Mouse (Mus musculus) MEL (cell line): ENCODE measurements around the gene Gm49359. TPM values are rescaled to one million over a fixed set of nuclear protein-coding genes. Genes with fewer than 3 reads are reported as not detected.
"Not testable (repeated sequence)": the region's sequence is repeated elsewhere in the genome, so short reads cannot be mapped to it uniquely, and the experiment has no call there.

Source experiments
- DNase-seq: peaks from one replicate; pipeline ENCODE4 v3.0.0; 2011; ENCODE audit warnings: low read depth, low spot score
- H3K27ac ChIP-seq: 2 replicates; pipeline ENCODE4 v1.5.1; 2012; ENCODE audit warnings: low read depth, mild to moderate bottlenecking, control low read depth, low read length, moderate library complexity; ENCODE audit not compliant: control insufficient read depth
- H3K27me3 ChIP-seq, 2 experiments: fragments of 150-350 bp in 1 of 2; sonication (generic) in 1 of 2; 2 replicates each; pipeline ENCODE4 v1.6.1; 2012; ENCODE audit warnings: low read length in 2 of 2, mild to moderate bottlenecking in 2 of 2, improper control_type of control experiment in 1 of 2, moderate library complexity in 1 of 2; ENCODE audit not compliant: insufficient read depth in 2 of 2, control insufficient read depth in 1 of 2
- H3K36me3 ChIP-seq, 2 experiments: 2 replicates each; pipeline ENCODE4 v1.6.1; 2012 to 2014; ENCODE audit warnings: low read length in 2 of 2, improper control_type of control experiment in 1 of 2, inconsistent platforms in 1 of 2, mild to moderate bottlenecking in 1 of 2; ENCODE audit not compliant: insufficient read depth in 2 of 2, control insufficient read depth in 1 of 2
- H3K4me1 ChIP-seq, 2 experiments: fragments of 150-350 bp in 1 of 2; sonication (generic) in 1 of 2; 2 replicates each; pipeline ENCODE4 v1.6.1; 2012; ENCODE audit warnings: low read length in 2 of 2, improper control_type of control experiment in 1 of 2, mild to moderate bottlenecking in 1 of 2; ENCODE audit not compliant: insufficient read depth in 2 of 2, control insufficient read depth in 1 of 2
- H3K4me3 ChIP-seq, 2 experiments: fragments of 150-350 bp in 1 of 2; sonication (generic) in 1 of 2; 2 replicates each; pipeline ENCODE4 v1.5.1; 2012; ENCODE audit warnings: low read depth in 2 of 2, low read length in 2 of 2, mild to moderate bottlenecking in 2 of 2, moderate library complexity in 2 of 2, control low read depth in 1 of 2, improper control_type of control experiment in 1 of 2; ENCODE audit not compliant: control insufficient read depth in 1 of 2, insufficient read depth in 1 of 2
- H3K79me2 ChIP-seq: 2 replicates; pipeline ENCODE4 v1.6.1; 2012; ENCODE audit warnings: mild to moderate bottlenecking, low read length, moderate library complexity; ENCODE audit not compliant: control insufficient read depth, poor library complexity, insufficient read depth
- H3K9ac ChIP-seq: 2 replicates; pipeline ENCODE4 v1.6.1; 2012; ENCODE audit warnings: low read depth, mild to moderate bottlenecking, control low read depth, low read length, moderate library complexity; ENCODE audit not compliant: control insufficient read depth, poor library complexity, severe bottlenecking
- H3K9me3 ChIP-seq: fragments of 150-350 bp; sonication (generic); replicated peaks from 2 replicates; pipeline ENCODE4 v1.6.1; 2012; ENCODE audit warnings: mild to moderate bottlenecking, low read length, improper control_type of control experiment, moderate library complexity; ENCODE audit not compliant: insufficient read depth
- CHD2 ChIP-seq: IDR thresholded peaks from 2 replicates; pipeline ENCODE4 v1.6.1; 2011; ENCODE audit warnings: low read length, improper control_type of control experiment
- ELF1 ChIP-seq: IDR thresholded peaks from 2 replicates; pipeline ENCODE4 v1.6.1; 2014; ENCODE audit warnings: low read depth, mild to moderate bottlenecking, inconsistent platforms, low read length, improper control_type of control experiment, moderate library complexity
- HCFC1 ChIP-seq: IDR thresholded peaks from 2 replicates; pipeline ENCODE4 v1.6.1; 2012; ENCODE audit warnings: low read depth, mild to moderate bottlenecking, inconsistent platforms, low read length, improper control_type of control experiment, moderate library complexity
- NELFE ChIP-seq: IDR thresholded peaks from 2 replicates; pipeline ENCODE4 v1.6.1; 2011; ENCODE audit warnings: low read depth, low read length, improper control_type of control experiment
- POLR2A ChIP-seq, 2 experiments: IDR thresholded peaks; 2 replicates each; pipeline ENCODE4 v1.6.1; 2011 to 2012; ENCODE audit warnings: low read length in 2 of 2, mild to moderate bottlenecking in 2 of 2, control low read depth in 1 of 2, improper control_type of control experiment in 1 of 2, low read depth in 1 of 2, moderate library complexity in 1 of 2; ENCODE audit not compliant: control insufficient read depth in 1 of 2, insufficient read depth in 1 of 2, poor library complexity in 1 of 2
- RCOR1 ChIP-seq: IDR thresholded peaks from 2 replicates; pipeline ENCODE4 v1.6.1; 2012; ENCODE audit warnings: low read depth, mild to moderate bottlenecking, inconsistent platforms, low read length, improper control_type of control experiment
- SIN3A ChIP-seq: IDR thresholded peaks from 2 replicates; pipeline ENCODE4 v1.6.1; 2012; ENCODE audit warnings: low read length, improper control_type of control experiment, inconsistent platforms
- TBP ChIP-seq: IDR thresholded peaks from 2 replicates; pipeline ENCODE4 v1.8.0; 2011; ENCODE audit warnings: low read depth, low read length, improper control_type of control experiment
- polyA plus RNA-seq, 2 experiments: library from polyadenylated mRNA; stranded (reverse) in 1 of 2; unstranded in 1 of 2; fragments of >175 nt in 1 of 2; fragments of >200 nt in 1 of 2; gene quantifications; 2 replicates each; pipeline versions ENCODE4 v1.2.1 to v1.2.4; 2012; ENCODE audit warnings: low replicate concordance in 2 of 2, low read depth in 1 of 2; ENCODE audit not compliant: insufficient read length in 2 of 2, insufficient read depth in 1 of 2, missing spikeins in 1 of 2
- total RNA-seq: library from RNA; depleted of rRNA; stranded (reverse); fragments of 300-350 nt; gene quantifications from 2 replicates; pipeline ENCODE4 v1.2.3, GENCODE M21; 2012; rRNA removed

Gm49359 gene
- total RNA-seq (3.5 TPM in 2 replicates), polyA plus RNA-seq (100 to 1,000 TPM in 1 of 2 experiments, 1 to 10 TPM in 1; 5.2 to 144 TPM)

- not testable (repeated sequence) for H3K27me3 ChIP-seq, H3K4me1 ChIP-seq, H3K36me3 ChIP-seq, H3K9me3 ChIP-seq, H3K79me2 ChIP-seq
- DNase-seq: peak; percentile 96
- TF ChIP-seq POLR2A (IDR thresholded peaks at IDR 0.05; ENCODE audit: control insufficient read depth in 1 of 2, insufficient read depth in 1 of 2, low read depth in 1 of 2, low read length in 2 of 2, poor library complexity in 1 of 2) (peak; percentile 44 to 60; a peak in 2 of 4 replicates), RCOR1 (peak; percentile 40; the same call in 1 of the 2 replicates), CHD2 (peak; percentile 67), NELFE (peak; percentile 55), SIN3A (peak; percentile 67), ELF1 (peak; percentile 82), TBP (peak; percentile 58; the same call in 1 of the 2 replicates), HCFC1 (peak; percentile 84)
- peak within 1 kb of the TSS; percentile 89 to 100 for H3K4me3 ChIP-seq
- peak within 1 kb of the TSS; percentile 89 for H3K27ac ChIP-seq
- peak within 1 kb of the TSS; percentile 96 for H3K9ac ChIP-seq
These were observed at the start of gene Gm49359 for GRCm38 (mm10) chr13:62466424-62467334. Gm49359 (minus strand) TSS chr13:62466832.

- H3K4me3 ChIP-seq, H3K27me3 ChIP-seq, H3K9ac ChIP-seq, H3K36me3 ChIP-seq, H3K9me3 ChIP-seq, H3K4me1 ChIP-seq, H3K27ac ChIP-seq, H3K79me2 ChIP-seq, DNase-seq: not testable (repeated sequence)
These were observed 44.2 kb upstream of the Gm49359 start for GRCm38 (mm10) chr13:62510641-62511420.

- not testable (repeated sequence) for H3K27ac ChIP-seq, H3K27me3 ChIP-seq, H3K4me3 ChIP-seq, H3K36me3 ChIP-seq, H3K79me2 ChIP-seq, H3K9me3 ChIP-seq, H3K4me1 ChIP-seq, H3K9ac ChIP-seq
- DNase-seq: peak; percentile 13
These were observed 6.0 kb upstream of the Gm49359 start for GRCm38 (mm10) chr13:62472661-62473060.
